Comparison of ENCODE assay signal across 8 mouse cellular contexts in the genomic region with DNA sequence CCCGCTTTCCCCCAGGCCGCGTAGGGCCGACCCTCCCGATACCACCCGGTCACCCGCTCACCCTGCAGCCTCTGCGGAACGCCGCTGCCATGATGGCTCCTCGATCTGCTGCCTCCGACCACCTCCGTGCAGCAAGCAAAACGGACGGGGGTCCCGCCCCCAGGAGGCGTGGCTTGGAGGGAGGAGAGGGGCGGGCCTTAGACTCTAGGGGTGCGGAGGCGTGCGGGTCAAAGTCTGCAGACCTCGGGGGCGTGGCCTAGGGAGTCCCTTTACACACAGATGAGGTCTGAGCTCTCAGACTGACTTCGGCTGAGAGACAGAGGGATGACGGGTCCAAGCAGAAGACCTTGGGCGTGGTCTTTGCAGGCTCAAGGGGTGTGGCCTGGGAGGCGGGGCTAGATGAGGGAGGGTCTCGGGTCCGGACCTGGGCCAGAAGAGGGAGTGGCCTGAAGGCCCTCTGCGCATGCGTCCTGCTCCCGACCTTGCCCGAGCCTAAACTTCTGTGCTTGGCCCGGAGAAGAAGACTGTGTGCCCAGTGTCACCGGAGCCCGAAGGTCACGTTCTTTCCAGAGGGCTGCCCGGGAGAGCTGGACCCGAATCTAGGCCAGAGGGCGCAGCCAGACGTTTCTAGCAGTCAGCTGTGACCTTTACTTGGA. TPM values are rescaled to one million over a fixed set of nuclear protein-coding genes. Genes with fewer than 3 reads are reported as not detected.
A peak's percentile ranks its signal among the peaks of the same experiment; 100 is the strongest.
DNase-seq lines count a peak whose midpoint lies in the region; ATAC-seq and TF ChIP-seq lines count a peak whose summit lies in the region.

A gene (minus strand): TSS at position 298 of the 656 bp plus-strand sequence.

- TF ChIP-seq POLR2A in cortical plate, adult 2 months (IDR thresholded peaks at IDR 0.05; ENCODE audit: extremely low read depth, insufficient read depth, low read length): peak; percentile 81

- ATAC-seq in activated CD4-positive, CD25-positive, alpha-beta regulatory T cell, adult 4 months: peak; percentile 86
- ATAC-seq in megakaryocyte progenitor cell, adult 5-6 weeks (replicated peaks; ENCODE audit: poor library complexity): peak; percentile 86

- DNase-seq in gastrocnemius, postnatal 10 days: peak; percentile 98
- peak; percentile 97 for DNase-seq in induced T-regulatory cell, adult 2 months (ENCODE audit: low read depth)
- DNase-seq in left cerebral cortex, adult 9 months (ENCODE audit: low spot score in 2 of 2): peak; percentile 91 to 94
- DNase-seq in right cerebral cortex, postnatal 14 days: peak; percentile 88
- peak; percentile 97 to 99 for DNase-seq in urinary bladder, postnatal 36 days (ENCODE audit: low spot score in 2 of 2)

- H3K27ac ChIP-seq in cortical plate, adult 2 months (ENCODE audit: insufficient read depth, low read length): peak within 1 kb of the TSS; percentile 64

- no peaks in the 10 kb centered on the region; the same call in 1 of the 2 replicates for H3K4me1 ChIP-seq in cortical plate, adult 2 months (ENCODE audit: control insufficient read depth, insufficient read depth, low read length)

- H3K4me3 ChIP-seq in cortical plate, adult 2 months (ENCODE audit: insufficient read depth, low read length): peak within 1 kb of the TSS; percentile 61

- TF ChIP-seq CTCF in cortical plate, adult 2 months (IDR thresholded peaks at IDR 0.05; ENCODE audit: extremely low read depth, insufficient read depth, low read length): no peak

RNA-seq across cellular contexts. Expression of the gene that starts here (rescaled TPM):
- 10 to 100 TPM; 32.9 to 36.5 TPM for polyA plus RNA-seq in activated CD4-positive, CD25-positive, alpha-beta regulatory T cell, adult 4 months (2017; shearing (Covaris generic))
- polyA plus RNA-seq in cortical plate, adult 2 months (2012; rRNA removed): 54.4 and 62.2 TPM in 2 replicates
- total RNA-seq in gastrocnemius, postnatal 10 days (2021): 100 to 1,000 TPM; 248 to 275 TPM
- 65.5 and 70.0 TPM in 2 replicates for total RNA-seq in megakaryocyte progenitor cell, adult 5-6 weeks (2015)
- 216 TPM in 2 replicates for total RNA-seq in megakaryocyte progenitor cell, adult 5-6 weeks (2017)

Comparison
In these comparisons a context has a peak if more than half of its experiments do, and no peak if none do; other contexts are left out.
1. Peak in every context shown above with its lines: DNase-seq, ATAC-seq, H3K4me3 ChIP-seq and H3K27ac ChIP-seq.